Mouse (Mus musculus): ENCODE results near the gene Zfp106. TPM values are rescaled to one million over a fixed set of nuclear protein-coding genes. Genes with fewer than 3 reads are reported as not detected.
"Not testable (repeated sequence)": the region's sequence is repeated elsewhere in the genome, so short reads cannot be mapped to it uniquely, and the experiment has no call there.

The Zfp106 gene
- total and polyA plus RNA-seq, 3 experiments: 174 to 527 (median 443) TPM

- peaks cover 5% of the 10 kb centered on the region for H3K36me3 ChIP-seq (ENCODE audit: control insufficient read depth, insufficient read depth, low read length)
- H3K9ac ChIP-seq (ENCODE audit: low read depth, low read length): no peak overlapping the region
- WGBS: 93% methylated on average over 1 of the region's 1 CpGs
- TF ChIP-seq EP300 (IDR thresholded peaks at IDR 0.05; ENCODE audit: insufficient read depth, low read depth, low read length): no peak
- no peaks in the 10 kb centered on the region for H3K79me2 ChIP-seq (replicated peaks; ENCODE audit: control insufficient read depth, insufficient read depth, low read length)
- H3K4me1 ChIP-seq (ENCODE audit: control insufficient read depth, insufficient read depth, low read length): no peaks in the 10 kb centered on the region
- no peak for DNase-seq
- no peaks in the 10 kb centered on the region for H3K27me3 ChIP-seq (ENCODE audit: control insufficient read depth, insufficient read depth, low read length)
- intact Hi-C loops (cut with DNase I): no loop called here
- no peak overlapping the region for H3K4me3 ChIP-seq
- no peak overlapping the region for H3K27ac ChIP-seq
Observed at GRCm38 (mm10) chr2:120592227-120592626, 28.6 kb upstream of the Zfp106 start.

- TF ChIP-seq EP300 (IDR thresholded peaks at IDR 0.05; ENCODE audit: insufficient read depth, low read depth, low read length) (no peak), CTCF (IDR thresholded peaks at IDR 0.05) (no peak), POLR2A (IDR thresholded peaks at IDR 0.05; ENCODE audit: insufficient read depth, low read depth, low read length) (no peak)
- H3K4me1 ChIP-seq (ENCODE audit: control insufficient read depth, insufficient read depth, low read length): no peaks in the 10 kb centered on the region
- WGBS: 80% methylated on average over 5 of the region's 5 CpGs
- no peak for DNase-seq
- no peaks in the 10 kb centered on the region for H3K27me3 ChIP-seq (ENCODE audit: control insufficient read depth, insufficient read depth, low read length)
- H3K27ac ChIP-seq: no peak overlapping the region
- intact Hi-C loops (cut with DNase I): no loop called here
- H3K79me2 ChIP-seq (replicated peaks; ENCODE audit: control insufficient read depth, insufficient read depth, low read length): no peaks in the 10 kb centered on the region
- peaks cover 2% of the 10 kb centered on the region; the same call in 1 of the 2 replicates for H3K36me3 ChIP-seq (ENCODE audit: control insufficient read depth, insufficient read depth, low read length)
- no peak overlapping the region for H3K4me3 ChIP-seq
- H3K9ac ChIP-seq (ENCODE audit: low read depth, low read length): no peak overlapping the region
Observed at GRCm38 (mm10) chr2:120589759-120590158, 26.1 kb upstream of the Zfp106 start.

- Histone ChIP-seq H3K79me2 (replicated peaks; ENCODE audit: control insufficient read depth, insufficient read depth, low read length) (peaks cover 9% of the 10 kb centered on the region), H3K27me3 (ENCODE audit: control insufficient read depth, insufficient read depth, low read length) (no peaks in the 10 kb centered on the region), H3K27ac (peak overlapping the region; percentile 17), H3K4me3 (no peak overlapping the region), H3K9ac (ENCODE audit: low read depth, low read length) (no peak overlapping the region), H3K4me1 (ENCODE audit: control insufficient read depth, insufficient read depth, low read length) (peaks cover 3% of the 10 kb centered on the region), H3K36me3 (ENCODE audit: control insufficient read depth, insufficient read depth, low read length) (peaks cover 5% of the 10 kb centered on the region)
- WGBS: 36% methylated on average over 5 of the region's 5 CpGs
- peak in 1 of 2 experiments; percentile 8 for DNase-seq
- TF ChIP-seq CTCF (IDR thresholded peaks at IDR 0.05): no peak
- no peak for TF ChIP-seq EP300 (IDR thresholded peaks at IDR 0.05; ENCODE audit: insufficient read depth, low read depth, low read length)
- TF ChIP-seq POLR2A (IDR thresholded peaks at IDR 0.05; ENCODE audit: insufficient read depth, low read depth, low read length): no peak
- intact Hi-C loops (cut with DNase I): no loop called here
Observed at GRCm38 (mm10) chr2:120578286-120578685, 14.6 kb upstream of the Zfp106 start.

GRCm38 (mm10) chr2:120577799-120578198, 14.2 kb upstream of the Zfp106 start:
- H3K27ac ChIP-seq: peak overlapping the region; percentile 13
- H3K36me3 ChIP-seq (ENCODE audit: control insufficient read depth, insufficient read depth, low read length): peaks cover 5% of the 10 kb centered on the region
- WGBS: 74% methylated on average over 4 of the region's 4 CpGs
- TF ChIP-seq EP300 (IDR thresholded peaks at IDR 0.05; ENCODE audit: insufficient read depth, low read depth, low read length): no peak
- no peak for TF ChIP-seq CTCF (IDR thresholded peaks at IDR 0.05)
- no peak for TF ChIP-seq POLR2A (IDR thresholded peaks at IDR 0.05; ENCODE audit: insufficient read depth, low read depth, low read length)
- H3K4me1 ChIP-seq (ENCODE audit: control insufficient read depth, insufficient read depth, low read length): peaks cover 3% of the 10 kb centered on the region
- H3K4me3 ChIP-seq: no peak overlapping the region
- DNase-seq: no peak
- intact Hi-C loops (cut with DNase I): no loop called here
- no peak overlapping the region for H3K9ac ChIP-seq (ENCODE audit: low read depth, low read length)
- H3K79me2 ChIP-seq (replicated peaks; ENCODE audit: control insufficient read depth, insufficient read depth, low read length): peaks cover 9% of the 10 kb centered on the region
- no peaks in the 10 kb centered on the region for H3K27me3 ChIP-seq (ENCODE audit: control insufficient read depth, insufficient read depth, low read length)

- Histone ChIP-seq H3K79me2 (replicated peaks; ENCODE audit: control insufficient read depth, insufficient read depth, low read length) (peaks cover 13% of the 10 kb centered on the region), H3K9ac (ENCODE audit: low read depth, low read length) (no peak overlapping the region), H3K4me3 (no peak overlapping the region), H3K27me3 (ENCODE audit: control insufficient read depth, insufficient read depth, low read length) (no peaks in the 10 kb centered on the region), H3K36me3 (ENCODE audit: control insufficient read depth, insufficient read depth, low read length) (peaks cover 11% of the 10 kb centered on the region), H3K4me1 (ENCODE audit: control insufficient read depth, insufficient read depth, low read length) (peaks cover 3% of the 10 kb centered on the region), H3K27ac (no peak overlapping the region)
- no peak for DNase-seq
- TF ChIP-seq CTCF (IDR thresholded peaks at IDR 0.05) (no peak), POLR2A (IDR thresholded peaks at IDR 0.05; ENCODE audit: insufficient read depth, low read depth, low read length) (no peak), EP300 (IDR thresholded peaks at IDR 0.05; ENCODE audit: insufficient read depth, low read depth, low read length) (no peak)
- WGBS: 63% methylated on average over 2 of the region's 2 CpGs
- intact Hi-C loops (cut with DNase I): no loop called here
Observed at GRCm38 (mm10) chr2:120575978-120576377, 12.3 kb upstream of the Zfp106 start.

- Histone ChIP-seq H3K9ac (ENCODE audit: low read depth, low read length) (no peak overlapping the region), H3K4me3 (no peak overlapping the region), H3K79me2 (replicated peaks; ENCODE audit: control insufficient read depth, insufficient read depth, low read length) (peaks cover 13% of the 10 kb centered on the region; the same call in 1 of the 2 replicates), H3K36me3 (ENCODE audit: control insufficient read depth, insufficient read depth, low read length) (peaks cover 13% of the 10 kb centered on the region), H3K27ac (no peak overlapping the region), H3K27me3 (ENCODE audit: control insufficient read depth, insufficient read depth, low read length) (no peaks in the 10 kb centered on the region), H3K4me1 (ENCODE audit: control insufficient read depth, insufficient read depth, low read length) (peaks cover 3% of the 10 kb centered on the region)
- intact Hi-C loops (cut with DNase I): no loop called here
- WGBS: 85% methylated on average over 3 of the region's 3 CpGs
- TF ChIP-seq POLR2A (IDR thresholded peaks at IDR 0.05; ENCODE audit: insufficient read depth, low read depth, low read length) (no peak), EP300 (IDR thresholded peaks at IDR 0.05; ENCODE audit: insufficient read depth, low read depth, low read length) (no peak), CTCF (IDR thresholded peaks at IDR 0.05) (no peak)
- no peak for DNase-seq
Observed at GRCm38 (mm10) chr2:120575121-120575520, 11.5 kb upstream of the Zfp106 start.

- 81% methylated on average over 3 of the region's 3 CpGs for WGBS
- DNase-seq; H3K79me2 ChIP-seq (replicated peaks; ENCODE audit: control insufficient read depth, insufficient read depth, low read length); H3K27me3 ChIP-seq (ENCODE audit: control insufficient read depth, insufficient read depth, low read length); intact Hi-C loops (cut with DNase I); H3K9ac ChIP-seq (ENCODE audit: low read depth, low read length); H3K4me1 ChIP-seq (ENCODE audit: control insufficient read depth, insufficient read depth, low read length); H3K27ac ChIP-seq; H3K4me3 ChIP-seq: not testable (repeated sequence)
- peaks cover 12% of the 10 kb centered on the region for H3K36me3 ChIP-seq (ENCODE audit: control insufficient read depth, insufficient read depth, low read length)
Observed at GRCm38 (mm10) chr2:120572161-120572560, 8.5 kb upstream of the Zfp106 start.
